Mouse (Mus musculus): ENCODE measurements around the gene Rassf10.
"Not testable (repeated sequence)": the region's sequence is repeated elsewhere in the genome, so short reads cannot be mapped to it uniquely, and the experiment has no call there.

Gene Rassf10

GRCm38 (mm10) chr7:112953777-112954291 lies at the start of gene Rassf10:
TSS of gene Rassf10 (plus strand) at chr7:112953962.
- DNase-seq (ENCODE audit: low read depth, low spot score), result no peak

- DNase-seq (ENCODE audit: low read depth, low spot score), result no peak
These were observed 46.9 kb upstream of the Rassf10 start for GRCm38 (mm10) chr7:112906848-112907247.

- no peak for DNase-seq (ENCODE audit: low read depth, low spot score)
These were observed 46.3 kb upstream of the Rassf10 start for GRCm38 (mm10) chr7:112907468-112907867.

GRCm38 (mm10) chr7:112909164-112909563 lies 44.6 kb upstream of the Rassf10 start:
- DNase-seq (ENCODE audit: low read depth, low spot score), result no peak

GRCm38 (mm10) chr7:112912969-112913368 lies 40.8 kb upstream of the Rassf10 start:
- DNase-seq (ENCODE audit: low read depth, low spot score), result no peak

GRCm38 (mm10) chr7:112915571-112915970 lies 38.2 kb upstream of the Rassf10 start:
- DNase-seq (ENCODE audit: low read depth, low spot score), result no peak

DNA sequence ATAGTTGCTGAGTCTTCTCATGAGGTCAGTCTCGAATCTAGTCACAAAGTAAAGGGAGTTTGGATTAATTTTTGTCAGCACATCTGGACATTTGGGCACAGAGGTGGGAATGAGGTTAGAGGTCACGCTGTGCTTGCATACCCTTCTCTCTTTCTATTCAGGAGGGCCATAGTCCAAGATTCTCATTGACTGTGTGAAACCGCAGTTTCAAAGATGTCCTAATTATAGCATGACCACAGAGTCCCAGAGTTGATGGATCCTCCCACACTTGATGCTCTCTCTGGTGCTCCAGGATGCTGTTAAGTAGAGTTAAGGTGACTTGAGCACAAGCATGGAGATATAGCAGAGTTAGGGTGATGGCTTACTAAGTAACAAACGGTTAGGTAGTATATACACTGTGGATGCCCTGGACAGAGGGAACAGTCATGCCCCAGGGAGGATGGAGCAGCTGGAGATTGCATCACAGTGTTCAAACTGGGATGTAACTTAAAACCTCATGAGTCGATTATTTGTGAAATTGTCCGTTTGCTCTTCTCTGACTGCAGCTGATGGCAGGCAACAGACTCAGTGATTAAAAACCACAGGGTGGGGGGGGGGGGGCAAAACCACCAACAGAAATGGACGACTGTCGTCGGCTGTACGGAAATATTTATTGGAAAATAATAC lies 36.0 kb upstream of the Rassf10 start:
- DNase-seq (ENCODE audit: low read depth, low spot score), result no peak

DNA sequence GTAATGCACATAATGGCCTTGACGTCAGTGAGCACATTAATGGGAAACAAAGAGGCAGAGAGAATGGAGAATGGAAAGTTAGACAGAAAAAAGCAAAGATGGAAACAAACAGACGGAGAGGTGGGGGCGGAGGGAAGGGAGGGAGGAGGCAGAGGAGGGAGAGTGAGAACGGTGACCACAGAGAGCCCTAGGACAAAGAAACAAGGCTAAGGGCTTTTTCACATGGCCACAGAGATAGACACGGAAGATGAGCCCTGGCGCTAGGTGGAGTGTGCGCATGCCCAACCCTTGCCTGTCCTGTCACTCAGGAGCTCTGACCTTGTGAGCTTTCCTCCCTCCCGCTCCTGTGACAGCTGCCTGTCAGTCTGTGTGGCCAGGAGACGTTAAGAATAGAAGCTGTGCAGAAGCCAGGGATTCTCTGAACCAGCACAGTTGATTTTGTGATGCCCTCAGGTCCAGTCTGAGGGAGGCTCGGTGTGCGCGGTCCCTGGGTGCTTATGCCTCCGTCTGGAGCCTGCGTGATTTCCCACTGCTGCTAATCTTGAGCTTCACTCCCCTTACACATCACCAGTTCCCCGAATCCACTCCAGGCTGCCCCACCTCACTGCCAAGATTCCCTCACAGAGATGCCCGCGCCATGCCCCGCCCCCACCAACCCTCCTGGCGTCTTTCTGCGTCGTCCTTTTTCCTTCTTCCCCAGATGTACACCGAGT lies 35.3 kb upstream of the Rassf10 start:
- no peak for DNase-seq (ENCODE audit: low read depth, low spot score)

- DNase-seq (ENCODE audit: low read depth, low spot score), result no peak
These were observed 33.9 kb upstream of the Rassf10 start for GRCm38 (mm10) chr7:112919845-112920244.

- DNase-seq (ENCODE audit: low read depth, low spot score), result no peak
These were observed 31.0 kb upstream of the Rassf10 start for GRCm38 (mm10) chr7:112922801-112923200.

- no peak for DNase-seq (ENCODE audit: low read depth, low spot score)
These were observed 30.1 kb upstream of the Rassf10 start for GRCm38 (mm10) chr7:112923712-112924111.

DNA sequence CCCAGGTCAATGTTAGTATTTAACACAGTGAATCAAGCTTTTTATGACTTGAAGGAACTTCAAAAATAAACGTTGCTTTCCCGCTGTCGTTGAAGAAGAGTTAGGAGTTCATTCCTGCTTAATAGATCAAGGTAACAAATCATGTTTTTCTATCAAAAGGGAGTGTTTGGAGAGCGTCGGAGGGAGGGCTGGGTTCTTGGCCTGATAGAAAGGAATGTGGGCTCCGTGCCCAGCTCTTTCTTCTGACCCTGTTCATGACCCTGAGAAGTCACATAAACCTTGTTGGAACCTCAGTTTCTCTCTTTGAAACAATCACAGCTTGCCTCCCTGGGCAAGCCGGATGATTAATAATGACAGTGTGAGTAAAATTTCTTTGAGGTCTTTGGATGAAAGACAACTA lies 23.1 kb upstream of the Rassf10 start:
- no peak for DNase-seq (ENCODE audit: low read depth, low spot score)

DNA sequence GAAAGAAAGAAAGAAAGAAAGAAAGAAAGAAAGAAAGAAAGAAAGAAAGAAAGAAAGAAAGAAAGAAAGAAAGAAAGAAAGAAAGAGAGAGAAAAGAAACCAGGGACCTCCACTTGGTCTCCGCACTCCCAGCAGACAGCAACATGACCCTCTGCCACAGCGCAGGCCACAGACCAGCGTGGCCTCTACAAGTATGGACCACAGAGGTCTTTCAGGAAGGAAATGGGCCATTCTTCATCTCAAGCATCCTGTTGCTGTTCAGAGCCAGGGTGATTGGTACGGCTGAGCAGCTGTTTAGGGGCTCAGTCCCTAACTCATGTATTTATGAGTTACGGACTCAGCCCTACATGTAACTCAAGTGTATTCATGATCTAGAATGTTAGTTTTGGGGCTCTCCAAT lies 17.9 kb upstream of the Rassf10 start:
- not testable (repeated sequence) for DNase-seq (ENCODE audit: low read depth, low spot score)

GRCm38 (mm10) chr7:112937089-112937488 lies 16.7 kb upstream of the Rassf10 start:
- no peak for DNase-seq (ENCODE audit: low read depth, low spot score)

DNA sequence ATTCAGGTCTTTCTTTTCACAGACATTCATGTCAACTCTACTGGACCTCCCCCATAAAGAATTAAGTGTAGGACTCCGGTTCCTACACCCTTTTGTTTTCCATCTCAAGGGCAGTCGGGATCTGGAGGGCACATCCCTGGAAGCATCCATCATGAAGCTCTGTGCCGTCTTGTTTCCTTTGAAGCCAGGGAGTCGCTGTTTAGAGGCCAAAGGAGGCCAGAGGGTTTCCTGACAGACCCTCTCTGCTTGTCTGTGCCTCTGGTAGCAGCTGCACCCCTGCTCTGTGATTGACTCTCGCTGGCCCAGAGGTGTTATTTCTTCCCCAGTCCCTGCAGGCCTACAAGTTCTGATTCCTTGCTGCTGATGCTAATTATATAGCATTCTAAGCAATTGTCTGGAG lies 14.8 kb upstream of the Rassf10 start:
- DNase-seq (ENCODE audit: low read depth, low spot score), result no peak

DNA sequence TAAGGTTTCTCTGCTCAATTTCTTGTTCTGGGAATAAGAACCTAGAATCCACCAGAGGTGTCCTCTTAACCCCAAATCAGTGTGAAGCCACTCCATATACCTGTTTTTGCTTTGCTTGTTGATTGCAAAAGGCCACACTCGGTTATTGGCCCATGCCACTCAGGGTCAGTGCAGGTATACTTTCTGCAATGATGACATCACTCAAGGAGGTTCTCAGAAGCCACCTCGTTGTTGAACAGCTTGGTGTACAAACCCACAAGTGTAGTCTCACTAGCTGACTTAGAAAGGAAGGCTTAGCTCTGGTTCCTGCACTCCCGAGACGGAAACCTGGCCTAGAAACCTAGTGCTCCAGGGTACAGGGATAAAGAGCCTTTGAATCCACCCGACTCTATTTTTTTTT lies 11.2 kb upstream of the Rassf10 start:
- DNase-seq (ENCODE audit: low read depth, low spot score), result no peak

- no peak for DNase-seq (ENCODE audit: low read depth, low spot score)
These were observed 10.7 kb upstream of the Rassf10 start for GRCm38 (mm10) chr7:112943056-112943455.

DNA sequence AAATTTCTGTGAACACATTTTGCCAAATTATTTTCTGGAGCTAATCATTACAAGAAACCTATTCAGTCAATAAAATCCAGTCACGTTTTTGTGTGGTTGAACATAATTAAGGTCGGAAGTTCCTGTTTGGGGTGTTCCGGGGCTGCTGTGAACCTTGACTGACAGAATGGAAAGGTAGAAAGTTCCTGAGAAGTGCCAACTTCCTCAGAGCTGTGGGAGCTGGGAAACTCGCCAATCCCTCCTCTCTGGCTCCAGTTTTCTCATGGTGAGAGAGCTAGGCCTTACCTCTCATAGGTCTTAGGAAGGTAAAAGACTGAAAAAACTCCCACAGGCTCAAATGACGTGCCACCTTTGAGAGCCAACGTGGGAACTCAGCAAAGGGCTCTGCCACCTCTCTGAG lies 7.1 kb upstream of the Rassf10 start:
- no peak for DNase-seq (ENCODE audit: low read depth, low spot score)

GRCm38 (mm10) chr7:112954351-112955102 lies 765 bp downstream of the Rassf10 start:
- DNase-seq (ENCODE audit: low read depth, low spot score), result no peak

DNA sequence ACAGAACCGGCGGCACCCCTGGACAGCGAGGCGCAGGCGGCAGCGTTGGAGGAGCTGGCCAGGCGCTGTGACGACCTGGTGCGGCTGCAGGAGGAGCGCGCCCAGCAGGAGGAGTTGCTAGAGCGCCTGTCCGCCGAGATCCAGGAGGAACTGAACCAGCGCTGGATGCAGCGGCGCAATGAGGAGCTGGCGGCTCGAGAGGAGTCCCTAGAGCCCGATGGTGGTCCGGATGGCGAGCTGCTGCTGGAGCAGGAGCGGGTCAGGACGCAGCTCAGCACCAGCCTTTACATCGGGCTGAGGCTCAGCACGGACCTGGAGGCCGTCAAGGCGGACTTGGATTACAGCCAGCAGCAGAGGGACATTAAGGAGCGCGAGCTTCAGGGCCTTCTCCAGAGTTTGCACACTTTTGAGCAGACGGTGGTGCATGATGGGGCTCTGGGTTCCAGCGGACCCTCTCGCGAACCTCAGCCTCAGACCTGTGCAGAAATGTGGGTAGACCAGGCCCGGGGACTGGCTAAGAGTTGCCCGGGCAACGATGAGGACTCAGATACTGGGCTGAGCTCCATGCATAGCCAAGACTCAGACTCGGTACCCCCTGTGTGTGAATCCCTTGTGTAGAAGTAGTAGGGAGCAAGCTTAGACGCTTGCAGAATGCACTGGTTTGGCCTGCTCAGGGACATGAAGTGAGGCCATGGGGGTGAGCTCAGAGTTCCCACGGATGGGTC lies 1.5 kb downstream of the Rassf10 start:
- no peak for DNase-seq (ENCODE audit: low read depth, low spot score)

DNA sequence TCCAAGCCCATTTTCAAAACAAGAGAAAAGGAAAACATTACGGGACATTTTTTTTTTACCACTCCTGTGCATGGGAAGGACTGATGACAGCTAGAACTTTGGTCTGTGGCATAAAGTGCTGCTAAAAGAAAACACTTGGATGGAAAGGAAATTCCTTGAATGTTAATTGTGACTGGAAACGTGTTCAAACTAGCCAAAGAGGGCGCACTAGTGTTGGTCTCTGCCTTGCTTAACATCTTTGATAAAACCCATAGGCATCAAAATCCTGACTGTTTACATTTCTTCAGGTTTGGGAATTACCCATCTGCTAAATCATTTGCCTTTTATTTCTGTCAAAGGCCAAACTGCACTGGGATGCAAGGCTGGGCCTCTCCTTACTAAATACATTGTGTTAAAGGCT lies 2.2 kb downstream of the Rassf10 start:
- DNase-seq (ENCODE audit: low read depth, low spot score), result no peak

GRCm38 (mm10) chr7:112956961-112957360 lies 3.2 kb downstream of the Rassf10 start:
- DNase-seq (ENCODE audit: low read depth, low spot score), result no peak

Measured in c-Kit-negative CD71-positive TER-119-positive erythroid progenitor cells, embryonic 14.5 days (primary cell).